12 mouse cellular contexts compared by ENCODE assay signal in the genomic region with DNA sequence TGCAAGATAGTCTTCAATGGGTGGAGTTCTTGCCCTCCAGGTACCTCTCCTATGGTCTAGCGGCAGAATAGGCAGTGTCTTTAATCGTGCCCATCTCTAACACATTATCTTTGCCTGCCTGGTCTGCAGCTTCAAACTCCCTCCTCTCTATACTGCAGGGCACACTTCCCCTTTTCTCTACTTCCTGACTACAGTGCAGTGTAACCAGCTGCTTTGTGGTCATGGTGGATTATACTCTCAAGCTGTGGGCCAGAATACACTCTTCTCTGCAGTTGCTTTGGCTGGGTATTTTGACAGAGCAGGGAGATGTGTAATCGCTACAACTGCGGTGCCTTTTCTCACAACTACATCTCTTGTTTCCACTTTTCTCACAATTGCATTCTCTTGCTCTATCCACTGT. TPM values are rescaled to one million over a fixed set of nuclear protein-coding genes. Genes with fewer than 3 reads are reported as not detected.
A peak's percentile ranks its signal among the peaks of the same experiment; 100 is the strongest.
DNase-seq lines count a peak whose midpoint lies in the region; ATAC-seq and TF ChIP-seq lines count a peak whose summit lies in the region.
"Had no signal": no experiment of that assay in that cellular context is flagged by ENCODE, and none has a peak within 500 bp of the region (broad histone marks: within the 10 kb centered on the region; RNA-seq: fewer than 3 reads in every experiment).

No protein-coding gene starts in this region.

- ATAC-seq in kidney, embryonic 14.5 days (ENCODE audit: low FRiP score, low TSS enrichment): peak; percentile 15; the same call in 1 of the 2 replicates
- ATAC-seq in embryonic facial prominence, embryonic 15.5 days (ENCODE audit: insufficient number of reproducible peaks, low FRiP score, low TSS enrichment, low read depth): peak; percentile 83; the same call in 1 of the 2 replicates
- peak; percentile 96 for ATAC-seq in megakaryocyte progenitor cell, adult 5-6 weeks (replicated peaks; ENCODE audit: poor library complexity)
- ATAC-seq: CD4-positive, CD25-positive, alpha-beta regulatory T cell, adult 4 months had no signal

- H3K27ac ChIP-seq in kidney, embryonic 14.5 days (ENCODE audit: low read depth, low read length): no peak overlapping the region
- no peak overlapping the region for H3K27ac ChIP-seq in CH12.LX (ENCODE audit: insufficient read depth, low read depth)
- H3K27ac ChIP-seq in embryonic facial prominence, embryonic 15.5 days (replicated peaks): no peak overlapping the region

- dilution Hi-C loops in CH12.LX (cut with MboI; ENCODE audit: extremely low pct_ligation_motif_present, extremely low pct_unique_long_range_greater_than_20kb, low sequenced_read_pairs): no loop called here

- no peak for TF ChIP-seq CTCF in CH12.LX (conservative IDR thresholded peaks at IDR 0.05 in 1 of 2, IDR thresholded peaks at IDR 0.05 in 1 of 2; ENCODE audit: low read depth in 2 of 2, low read length in 2 of 2)

- no peak overlapping the region for H3K9ac ChIP-seq in kidney, embryonic 14.5 days (ENCODE audit: low read depth, low read length)
- H3K9ac ChIP-seq in CH12.LX (ENCODE audit: insufficient read depth, low read depth): no peak overlapping the region
- no peak overlapping the region for H3K9ac ChIP-seq in embryonic facial prominence, embryonic 15.5 days
- H3K9ac ChIP-seq: lung, embryonic 14.5 days had no signal

- no peaks in the 10 kb centered on the region for H3K36me3 ChIP-seq in kidney, embryonic 14.5 days (ENCODE audit: control insufficient read depth, insufficient read depth, low read length)
- H3K36me3 ChIP-seq in CH12.LX (replicated peaks in 1 of 2; ENCODE audit: control insufficient read depth in 1 of 2, insufficient read depth in 1 of 2, low read length in 1 of 2): no peaks in the 10 kb centered on the region
- no peaks in the 10 kb centered on the region for H3K36me3 ChIP-seq in embryonic facial prominence, embryonic 15.5 days

- in situ Hi-C loops in CH12.LX (cut with MboI; ENCODE audit: low pct_ligation_motif_present, low pct_unique_long_range_greater_than_20kb, low sequenced_read_pairs): no loop called here

- no peak overlapping the region for H3K4me2 ChIP-seq in kidney, embryonic 14.5 days (replicated peaks; ENCODE audit: low read depth, low read length)
- peak overlapping the region; percentile 32; the same call in 1 of the 2 replicates for H3K4me2 ChIP-seq in CH12.LX (ENCODE audit: insufficient read depth, low read depth, poor library complexity, severe bottlenecking)
- H3K4me2 ChIP-seq in embryonic facial prominence, embryonic 15.5 days (replicated peaks): no peak overlapping the region
- H3K4me2 ChIP-seq: lung, embryonic 14.5 days had no signal

- TF ChIP-seq POLR2A in CH12.LX (IDR thresholded peaks at IDR 0.05; ENCODE audit: low read depth, low read length): no peak

- no peaks in the 10 kb centered on the region for H3K9me3 ChIP-seq in kidney, embryonic 14.5 days (ENCODE audit: control insufficient read depth, low read length)
- H3K9me3 ChIP-seq in CH12.LX (replicated peaks; ENCODE audit: low read length): no peaks in the 10 kb centered on the region
- no peaks in the 10 kb centered on the region for H3K9me3 ChIP-seq in embryonic facial prominence, embryonic 15.5 days (replicated peaks)

- no peak overlapping the region for H3K4me3 ChIP-seq in kidney, embryonic 14.5 days (ENCODE audit: low read length)
- H3K4me3 ChIP-seq in CH12.LX (replicated peaks in 1 of 3; ENCODE audit: low read depth in 2 of 3, low read length in 2 of 3, poor library complexity in 1 of 3): no peak overlapping the region
- no peak overlapping the region for H3K4me3 ChIP-seq in embryonic facial prominence, embryonic 15.5 days (replicated peaks)

- no peaks in the 10 kb centered on the region for H3K27me3 ChIP-seq in kidney, embryonic 14.5 days (ENCODE audit: control insufficient read depth, insufficient read depth, low read length)
- H3K27me3 ChIP-seq in CH12.LX (replicated peaks): no peaks in the 10 kb centered on the region
- no peaks in the 10 kb centered on the region for H3K27me3 ChIP-seq in embryonic facial prominence, embryonic 15.5 days

- peak; percentile 83 for TF ChIP-seq EP300 in CH12.LX (IDR thresholded peaks at IDR 0.05; ENCODE audit: low read length)

- 65% methylated on average over 4 of the region's 4 CpGs for WGBS in kidney, embryonic 14.5 days
- WGBS in embryonic facial prominence, embryonic 15.5 days: 48% methylated on average over 4 of the region's 4 CpGs

- H3K79me2 ChIP-seq in CH12.LX (replicated peaks; ENCODE audit: control insufficient read depth, extremely low read depth, insufficient read depth, poor library complexity, severe bottlenecking): no peaks in the 10 kb centered on the region

- no peak for TF ChIP-seq RAD21 in CH12.LX (IDR thresholded peaks at IDR 0.05; ENCODE audit: low read depth, low read length)

- peaks cover 25% of the 10 kb centered on the region for H3K4me1 ChIP-seq in kidney, embryonic 14.5 days (ENCODE audit: control insufficient read depth, insufficient read depth, low read length)
- peaks cover 7 to 26% of the 10 kb centered on the region in 2 experiments for H3K4me1 ChIP-seq in CH12.LX (ENCODE audit: control insufficient read depth in 1 of 2, insufficient read depth in 2 of 2)
- H3K4me1 ChIP-seq in embryonic facial prominence, embryonic 15.5 days: peaks cover 9% of the 10 kb centered on the region; the same call in 1 of the 2 replicates

- DNase-seq in kidney, adult 18-20 months: no peak
- DNase-seq in CH12.LX (ENCODE audit: extremely low read depth): peak; percentile 77
- DNase-seq in gastrocnemius, adult 18-20 months (ENCODE audit: low spot score): no peak
- no peak for DNase-seq in right cerebral cortex, postnatal 36 days (ENCODE audit: low spot score in 2 of 2)
- no peak for DNase-seq in ovary, adult 18-20 months (ENCODE audit: low spot score)
- DNase-seq: kidney, adult 11 months; lung, embryonic 14.5 days; right cerebral cortex, postnatal 25 days had no signal

TF ChIP-seq in CH12.LX, 34 proteins besides CTCF, POLR2A, EP300 and RAD21:
- no peak for TF ChIP-seq CHD2 (IDR thresholded peaks at IDR 0.05; ENCODE audit: low read length)
- peak; percentile 19; the same call in 1 of the 2 replicates for TF ChIP-seq JUN (IDR thresholded peaks at IDR 0.05; ENCODE audit: insufficient read depth, low read depth, low read length)
- TF ChIP-seq JUND (conservative IDR thresholded peaks at IDR 0.05; ENCODE audit: low read depth, low read length): no peak
- TF ChIP-seq BHLHE40 (IDR thresholded peaks at IDR 0.05; ENCODE audit: low read depth, low read length): peak; percentile 25; the same call in 1 of the 2 replicates
- TF ChIP-seq ETS1 (conservative IDR thresholded peaks at IDR 0.05; ENCODE audit: low read depth, low read length): peak; percentile 49
- TF ChIP-seq TCF12 (IDR thresholded peaks at IDR 0.05; ENCODE audit: low read depth, low read length): 0 out of 2 replicates have a peak, but pooled peaks have one; percentile 12
- TF ChIP-seq IRF4 (IDR thresholded peaks at IDR 0.05; ENCODE audit: low read depth, low read length): peak; percentile 85
- TF ChIP-seq ELF1 (IDR thresholded peaks at IDR 0.05; ENCODE audit: low read depth, low read length): peak; percentile 71; the same call in 1 of the 2 replicates
- no peak for TF ChIP-seq ZMIZ1 (IDR thresholded peaks at IDR 0.05; ENCODE audit: low read depth, low read length)
- TF ChIP-seq MAX (IDR thresholded peaks at IDR 0.05; ENCODE audit: low read length): no peak
TF ChIP-seq in CH12.LX: peak in this region for 6.

RNA-seq across cellular contexts. Expression of gene Tmem56, which starts 40.0 kb away (rescaled TPM):
- polyA plus RNA-seq in kidney, embryonic 14.5 days (2014; fragmentation: Nextera tagmentation; extraction: Ambion mirVana): 1.3 and 2.6 TPM in 2 replicates
- not detected in 2 replicates for total RNA-seq in CH12.LX (2012; rRNA removed)
- total RNA-seq in CH12.LX (2014; rRNA removed): not detected in 2 replicates
- not detected in 2 replicates for polyA plus RNA-seq in CH12.LX (2012; ENCODE audit: insufficient read length, low read depth)
- polyA plus RNA-seq in embryonic facial prominence, embryonic 15.5 days (2015; fragmentation: Nextera tagmentation; extraction: Ambion mirVana): 1.2 and 1.3 TPM in 2 replicates
- total RNA-seq in megakaryocyte progenitor cell, adult 5-6 weeks (2015): 5.7 and 8.2 TPM in 2 replicates
- 4.6 and 5.0 TPM in 2 replicates for total RNA-seq in megakaryocyte progenitor cell, adult 5-6 weeks (2017)
- 10 to 100 TPM; 44.0 to 52.1 TPM for total RNA-seq in gastrocnemius, adult 18-20 months (2021)
- polyA plus RNA-seq: CD4-positive, CD25-positive, alpha-beta regulatory T cell, adult 4 months had no signal

RNA-seq across cellular contexts. Expression of gene Alg14, which starts 48.6 kb away (rescaled TPM):
- polyA plus RNA-seq in kidney, embryonic 14.5 days (2014; fragmentation: Nextera tagmentation; extraction: Ambion mirVana): 41.3 and 43.8 TPM in 2 replicates
- total RNA-seq in CH12.LX (2012; rRNA removed) (5.0 and 6.3 TPM in 2 replicates), CH12.LX (2014; rRNA removed) (6.0 and 7.6 TPM in 2 replicates)
- polyA plus RNA-seq in CH12.LX (2012; ENCODE audit: insufficient read length, low read depth): 8.3 and 10.2 TPM in 2 replicates
- polyA plus RNA-seq in embryonic facial prominence, embryonic 15.5 days (2015; fragmentation: Nextera tagmentation; extraction: Ambion mirVana): 40.0 and 42.9 TPM in 2 replicates
- 16.0 and 24.2 TPM in 2 replicates for total RNA-seq in megakaryocyte progenitor cell, adult 5-6 weeks (2015)
- total RNA-seq in megakaryocyte progenitor cell, adult 5-6 weeks (2017): 12.2 and 16.5 TPM in 2 replicates
- 1 to 10 TPM; 6.7 to 6.9 TPM for total RNA-seq in gastrocnemius, adult 18-20 months (2021)

Comparison
In these comparisons a context has a peak if more than half of its experiments do, and no peak if none do; other contexts are left out.
1. ATAC-seq: peak in every context shown above with its lines; median percentile 96 in megakaryocyte progenitor cell, adult 5-6 weeks; 83 in embryonic facial prominence, embryonic 15.5 days; 15 in kidney, embryonic 14.5 days.
2. RNA of gene Tmem56, which starts 40.0 kb away (total RNA-seq): 44.0 to 52.1 TPM in gastrocnemius, adult 18-20 months and 4.6 to 8.2 TPM in megakaryocyte progenitor cell, adult 5-6 weeks; not detected in CH12.LX; every median in the first group is over 4 times any median in the second.